Mouse (Mus musculus): ENCODE results near the gene Sept9. TPM values are rescaled to one million over a fixed set of nuclear protein-coding genes. Genes with fewer than 3 reads are reported as not detected.

Gene Sept9
- polyA plus RNA-seq, 1 experiment from 2014 or later = 123 TPM

DNA sequence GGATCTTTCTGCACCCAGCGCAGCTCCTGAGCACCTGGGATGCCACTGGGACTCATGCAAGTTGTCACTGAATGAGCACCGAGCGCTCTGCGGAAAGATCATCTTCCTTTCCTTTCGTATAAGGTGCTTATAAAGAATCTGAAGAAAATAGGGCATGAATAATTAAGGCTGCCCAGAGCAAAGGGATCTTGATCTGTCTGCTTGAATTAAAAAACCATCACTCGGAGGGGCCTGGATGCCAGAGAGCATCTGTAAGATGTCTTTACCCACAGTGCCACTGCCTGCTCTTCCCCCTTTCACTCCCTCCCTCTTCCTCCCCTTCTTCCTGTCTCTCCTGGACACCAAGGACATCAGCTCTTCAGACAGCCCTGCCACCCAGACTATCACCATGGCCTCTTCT, 168.5 kb downstream of the Sept9 start:
- no peak for ATAC-seq (ENCODE audit: low FRiP score, low TSS enrichment)
- no peak overlapping the region for H3K9ac ChIP-seq (replicated peaks; ENCODE audit: low read length)
- peaks cover 8% of the 10 kb centered on the region; the same call in 1 of the 2 replicates for H3K4me1 ChIP-seq (ENCODE audit: insufficient read depth, low read length)
- no peak overlapping the region for H3K4me3 ChIP-seq (ENCODE audit: low read length)
- no peak overlapping the region for H3K4me2 ChIP-seq (replicated peaks; ENCODE audit: low read depth, low read length)
- no peaks in the 10 kb centered on the region for H3K27me3 ChIP-seq (ENCODE audit: insufficient read depth, low read length)
- no peak overlapping the region for H3K27ac ChIP-seq (ENCODE audit: low read length)
- 88% methylated on average over 6 of the region's 6 CpGs for whole genome bisulfite sequencing
- no peaks in the 10 kb centered on the region for H3K9me3 ChIP-seq (ENCODE audit: low read length)
- no peaks in the 10 kb centered on the region for H3K36me3 ChIP-seq (ENCODE audit: insufficient read depth, low read length)

DNA sequence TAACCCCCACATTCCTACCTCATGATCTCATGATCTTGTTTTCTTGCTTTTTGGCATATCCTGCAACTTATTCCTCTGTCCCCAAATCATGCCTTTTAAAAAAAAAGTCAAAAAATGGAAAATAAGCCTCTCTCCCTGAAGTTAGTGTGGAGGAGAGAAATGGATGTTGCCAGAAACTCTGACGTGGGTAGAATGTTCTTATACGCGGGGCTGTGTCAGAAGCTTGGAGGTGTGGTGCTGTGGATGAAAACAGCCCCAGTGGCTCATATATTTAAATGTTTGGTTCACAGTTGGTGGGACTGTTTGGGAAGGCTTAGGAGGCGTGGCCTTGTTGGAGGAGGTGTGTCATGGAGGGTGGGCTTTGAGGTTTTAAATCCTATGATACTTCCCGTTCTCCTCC, 169.9 kb downstream of the Sept9 start:
- ATAC-seq (ENCODE audit: low FRiP score, low TSS enrichment) = no peak
- Histone ChIP-seq H3K9me3 (ENCODE audit: low read length) (no peaks in the 10 kb centered on the region), H3K4me1 (ENCODE audit: insufficient read depth, low read length) (peaks cover 8% of the 10 kb centered on the region; the same call in 1 of the 2 replicates), H3K27ac (ENCODE audit: low read length) (no peak overlapping the region), H3K27me3 (ENCODE audit: insufficient read depth, low read length) (no peaks in the 10 kb centered on the region), H3K4me3 (ENCODE audit: low read length) (no peak overlapping the region), H3K9ac (replicated peaks; ENCODE audit: low read length) (no peak overlapping the region), H3K4me2 (replicated peaks; ENCODE audit: low read depth, low read length) (no peak overlapping the region), H3K36me3 (ENCODE audit: insufficient read depth, low read length) (no peaks in the 10 kb centered on the region)
- WGBS = 76% methylated on average over 5 of the region's 5 CpGs

DNA sequence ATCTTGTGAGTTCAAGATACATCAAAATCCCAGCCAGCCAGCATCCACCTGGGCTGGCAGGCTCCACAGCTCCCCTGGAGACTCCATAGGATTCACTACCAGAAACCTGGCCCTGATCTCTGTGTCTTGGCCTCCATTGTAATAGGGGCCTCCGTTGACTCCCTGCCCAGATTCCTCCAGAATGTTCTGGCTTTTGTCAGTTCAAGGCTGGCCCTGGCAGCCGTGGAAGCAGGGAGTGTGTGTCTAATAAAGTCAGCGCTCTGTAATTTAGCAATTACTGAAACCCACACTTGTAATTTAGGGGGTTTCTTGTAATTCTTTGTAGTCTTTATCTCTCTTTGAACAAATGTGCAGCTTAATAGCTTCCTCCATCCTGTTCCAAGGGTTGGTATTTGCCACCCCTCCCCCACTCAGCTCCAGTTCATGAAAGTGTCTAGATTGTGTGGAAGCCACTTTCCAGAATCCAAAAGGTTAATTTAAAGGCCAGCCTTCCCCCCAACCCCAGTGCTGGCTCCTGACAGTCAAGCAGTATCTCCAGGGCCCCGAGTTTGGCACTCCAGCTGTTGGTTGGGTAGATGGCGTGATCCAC, 170.9 kb downstream of the Sept9 start:
- H3K9me3 ChIP-seq (ENCODE audit: low read length) = no peaks in the 10 kb centered on the region
- no peak overlapping the region for H3K4me2 ChIP-seq (replicated peaks; ENCODE audit: low read depth, low read length)
- H3K9ac ChIP-seq (replicated peaks; ENCODE audit: low read length) = no peak overlapping the region
- no peak overlapping the region for H3K27ac ChIP-seq (ENCODE audit: low read length)
- no peaks in the 10 kb centered on the region for H3K27me3 ChIP-seq (ENCODE audit: insufficient read depth, low read length)
- WGBS = 48% methylated on average over 5 of the region's 5 CpGs
- no peak overlapping the region for H3K4me3 ChIP-seq (ENCODE audit: low read length)
- H3K36me3 ChIP-seq (ENCODE audit: insufficient read depth, low read length) = no peaks in the 10 kb centered on the region
- H3K4me1 ChIP-seq (ENCODE audit: insufficient read depth, low read length) = peaks cover 8% of the 10 kb centered on the region; the same call in 1 of the 2 replicates
- no peak for ATAC-seq (ENCODE audit: low FRiP score, low TSS enrichment)

DNA sequence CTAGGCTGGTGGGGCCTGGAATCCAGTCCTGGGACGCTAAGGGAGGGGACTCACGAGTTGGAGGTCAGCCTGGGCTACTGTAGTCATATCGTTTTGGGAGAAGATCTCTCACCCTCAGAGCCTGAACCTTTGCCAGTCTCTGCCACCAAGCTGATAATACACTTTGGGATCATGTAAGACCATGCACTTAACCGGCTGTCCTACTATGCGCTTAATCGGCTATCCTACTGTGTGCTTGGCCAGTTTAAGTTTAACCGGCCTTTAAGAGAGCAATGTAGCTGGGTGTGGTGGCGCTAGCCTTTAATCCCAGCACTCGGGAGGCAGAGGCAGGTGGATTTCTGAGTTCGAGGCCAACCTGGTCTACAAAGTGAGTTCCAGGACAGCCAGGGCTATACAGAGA, 173.1 kb downstream of the Sept9 start:
- no peak overlapping the region for H3K9ac ChIP-seq (replicated peaks; ENCODE audit: low read length)
- peaks cover 8% of the 10 kb centered on the region; the same call in 1 of the 2 replicates for H3K4me1 ChIP-seq (ENCODE audit: insufficient read depth, low read length)
- H3K27me3 ChIP-seq (ENCODE audit: insufficient read depth, low read length) = no peaks in the 10 kb centered on the region
- no peak overlapping the region for H3K4me2 ChIP-seq (replicated peaks; ENCODE audit: low read depth, low read length)
- ATAC-seq (ENCODE audit: low FRiP score, low TSS enrichment) = no peak
- no peak overlapping the region for H3K4me3 ChIP-seq (ENCODE audit: low read length)
- no peaks in the 10 kb centered on the region for H3K36me3 ChIP-seq (ENCODE audit: insufficient read depth, low read length)
- WGBS = 95% methylated on average over 10 of the region's 10 CpGs
- no peak overlapping the region for H3K27ac ChIP-seq (ENCODE audit: low read length)
- H3K9me3 ChIP-seq (ENCODE audit: low read length) = no peaks in the 10 kb centered on the region

DNA sequence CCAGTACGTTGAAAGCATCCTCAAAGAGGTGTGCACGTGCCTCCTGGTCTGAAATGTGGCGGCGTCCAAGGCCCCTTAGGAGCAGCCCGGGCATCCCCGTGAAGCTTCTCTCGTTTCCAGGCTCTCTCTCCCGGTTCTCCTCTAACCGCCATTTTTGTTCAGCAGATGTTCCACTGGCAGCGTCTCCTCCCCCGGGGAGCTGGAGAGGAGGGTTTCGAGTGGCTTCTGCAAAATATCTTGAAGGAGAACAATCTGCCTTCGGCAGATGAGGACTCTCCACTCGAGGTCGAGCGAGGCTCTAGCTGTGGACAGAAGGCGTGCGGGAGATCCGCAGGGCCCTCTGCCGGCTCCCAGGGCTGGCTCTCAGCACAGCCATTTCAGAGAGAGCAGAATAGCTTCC, 173.7 kb downstream of the Sept9 start:
- Histone ChIP-seq H3K4me3 (ENCODE audit: low read length) (no peak overlapping the region), H3K4me2 (replicated peaks; ENCODE audit: low read depth, low read length) (no peak overlapping the region), H3K4me1 (ENCODE audit: insufficient read depth, low read length) (peaks cover 8% of the 10 kb centered on the region; the same call in 1 of the 2 replicates), H3K9ac (replicated peaks; ENCODE audit: low read length) (no peak overlapping the region), H3K36me3 (ENCODE audit: insufficient read depth, low read length) (no peaks in the 10 kb centered on the region), H3K9me3 (ENCODE audit: low read length) (no peaks in the 10 kb centered on the region), H3K27me3 (ENCODE audit: insufficient read depth, low read length) (no peaks in the 10 kb centered on the region), H3K27ac (ENCODE audit: low read length) (no peak overlapping the region)
- WGBS = 72% methylated on average over 18 of the region's 20 CpGs
- no peak for ATAC-seq (ENCODE audit: low FRiP score, low TSS enrichment)

DNA sequence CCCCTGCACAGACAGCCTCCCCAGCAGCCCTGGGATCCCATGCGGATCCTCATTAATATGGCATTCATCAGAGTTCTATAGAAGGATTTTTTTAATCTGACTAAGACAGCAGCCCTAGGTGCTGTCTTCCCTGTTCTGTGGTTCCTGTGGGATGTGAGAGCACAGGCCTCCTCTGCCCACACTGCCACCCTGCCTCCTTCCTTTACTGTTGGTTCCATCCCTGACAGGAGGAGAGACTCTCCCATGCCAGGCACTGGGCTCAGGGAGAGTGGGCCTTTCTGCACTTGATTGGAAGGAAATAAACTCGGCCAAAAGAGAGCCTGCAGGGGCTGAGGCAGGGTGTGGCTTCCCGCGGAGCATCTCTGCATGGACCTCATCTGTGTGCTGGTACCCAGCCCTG, 174.4 kb downstream of the Sept9 start:
- no peaks in the 10 kb centered on the region for H3K27me3 ChIP-seq (ENCODE audit: insufficient read depth, low read length)
- no peak overlapping the region for H3K27ac ChIP-seq (ENCODE audit: low read length)
- WGBS = 49% methylated on average over 4 of the region's 4 CpGs
- no peak overlapping the region for H3K4me2 ChIP-seq (replicated peaks; ENCODE audit: low read depth, low read length)
- H3K9me3 ChIP-seq (ENCODE audit: low read length) = no peaks in the 10 kb centered on the region
- peaks cover 8% of the 10 kb centered on the region; the same call in 1 of the 2 replicates for H3K4me1 ChIP-seq (ENCODE audit: insufficient read depth, low read length)
- H3K36me3 ChIP-seq (ENCODE audit: insufficient read depth, low read length) = no peaks in the 10 kb centered on the region
- no peak overlapping the region for H3K9ac ChIP-seq (replicated peaks; ENCODE audit: low read length)
- ATAC-seq (ENCODE audit: low FRiP score, low TSS enrichment) = no peak
- no peak overlapping the region for H3K4me3 ChIP-seq (ENCODE audit: low read length)

DNA sequence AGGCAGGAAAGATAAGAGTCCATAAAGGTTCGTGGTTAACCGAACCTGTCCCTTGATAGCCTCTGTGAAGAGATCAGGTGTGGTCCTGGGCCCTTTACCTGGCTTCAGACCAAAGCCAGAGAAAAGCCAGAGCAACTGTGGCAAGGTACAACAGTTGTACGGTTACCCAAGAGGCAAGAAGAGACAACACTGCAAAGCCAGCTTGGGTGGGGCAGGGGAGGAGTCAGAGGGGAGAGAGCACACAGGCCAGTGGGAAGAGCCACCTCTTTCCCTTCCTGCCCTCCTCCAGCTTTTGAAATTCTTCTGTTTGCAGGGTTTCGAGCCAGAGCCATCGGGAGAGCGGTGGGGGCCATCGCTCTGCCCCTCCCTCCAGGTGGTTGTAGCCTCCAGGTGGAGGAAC, 174.8 kb downstream of the Sept9 start:
- Histone ChIP-seq H3K4me1 (ENCODE audit: insufficient read depth, low read length) (peaks cover 8% of the 10 kb centered on the region; the same call in 1 of the 2 replicates), H3K9ac (replicated peaks; ENCODE audit: low read length) (no peak overlapping the region), H3K27me3 (ENCODE audit: insufficient read depth, low read length) (no peaks in the 10 kb centered on the region), H3K9me3 (ENCODE audit: low read length) (no peaks in the 10 kb centered on the region), H3K4me3 (ENCODE audit: low read length) (no peak overlapping the region), H3K27ac (ENCODE audit: low read length) (no peak overlapping the region), H3K36me3 (ENCODE audit: insufficient read depth, low read length) (no peaks in the 10 kb centered on the region), H3K4me2 (replicated peaks; ENCODE audit: low read depth, low read length) (no peak overlapping the region)
- WGBS = 59% methylated on average over 7 of the region's 7 CpGs
- ATAC-seq (ENCODE audit: low FRiP score, low TSS enrichment) = no peak

DNA sequence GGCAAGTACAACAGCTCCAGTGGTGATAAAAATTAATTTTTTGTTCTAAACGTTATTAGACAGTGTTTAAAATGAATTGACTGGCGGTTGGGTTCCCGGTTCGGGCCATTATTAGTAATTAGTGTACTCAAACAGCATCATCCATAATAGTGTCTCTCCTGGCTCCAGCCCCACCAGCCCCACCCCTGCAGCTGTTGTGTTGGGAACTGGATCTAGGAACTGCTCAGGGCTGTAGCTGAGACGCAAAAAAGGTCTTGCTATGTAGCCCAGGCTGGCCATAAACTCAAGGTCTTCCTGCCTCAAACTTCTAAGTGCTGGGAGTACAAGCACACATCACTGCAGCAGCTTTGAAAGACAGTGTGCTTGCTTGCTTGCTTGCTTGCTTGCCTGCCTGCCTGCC, 180.3 kb downstream of the Sept9 start:
- Histone ChIP-seq H3K4me3 (ENCODE audit: low read length) (no peak overlapping the region), H3K4me1 (ENCODE audit: insufficient read depth, low read length) (no peaks in the 10 kb centered on the region), H3K36me3 (ENCODE audit: insufficient read depth, low read length) (no peaks in the 10 kb centered on the region), H3K4me2 (replicated peaks; ENCODE audit: low read depth, low read length) (no peak overlapping the region), H3K9ac (replicated peaks; ENCODE audit: low read length) (no peak overlapping the region), H3K9me3 (ENCODE audit: low read length) (no peaks in the 10 kb centered on the region), H3K27me3 (ENCODE audit: insufficient read depth, low read length) (peaks cover 23% of the 10 kb centered on the region), H3K27ac (ENCODE audit: low read length) (no peak overlapping the region)
- ATAC-seq (ENCODE audit: low FRiP score, low TSS enrichment) = no peak
- WGBS = 72% methylated on average over 5 of the region's 5 CpGs

DNA sequence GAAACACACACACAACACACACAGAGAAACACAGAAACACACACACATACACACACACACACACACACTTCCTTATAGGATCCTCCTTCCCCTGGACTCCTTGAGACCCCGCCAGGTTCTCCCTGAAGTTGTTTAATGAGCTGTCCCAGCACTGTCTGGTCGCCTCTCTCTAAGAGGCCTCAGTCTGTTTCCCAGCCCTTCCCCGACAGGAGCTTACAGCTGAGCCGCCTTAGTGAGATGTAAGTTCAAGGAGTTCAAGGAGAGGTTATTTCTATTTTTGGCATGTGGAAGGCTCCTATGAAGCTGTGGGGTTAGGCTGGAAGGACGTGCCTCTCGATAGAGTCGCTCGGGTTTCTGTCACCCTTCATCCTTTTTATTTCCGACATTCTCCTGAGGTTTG, 184.8 kb downstream of the Sept9 start:
- Histone ChIP-seq H3K27me3 (ENCODE audit: insufficient read depth, low read length) (peaks cover 37% of the 10 kb centered on the region), H3K4me2 (replicated peaks; ENCODE audit: low read depth, low read length) (no peak overlapping the region), H3K9ac (replicated peaks; ENCODE audit: low read length) (no peak overlapping the region), H3K4me3 (ENCODE audit: low read length) (no peak overlapping the region), H3K27ac (ENCODE audit: low read length) (no peak overlapping the region), H3K9me3 (ENCODE audit: low read length) (no peaks in the 10 kb centered on the region), H3K36me3 (ENCODE audit: insufficient read depth, low read length) (no peaks in the 10 kb centered on the region), H3K4me1 (ENCODE audit: insufficient read depth, low read length) (peaks cover 11% of the 10 kb centered on the region)
- 19% methylated on average over 9 of the region's 9 CpGs for WGBS
- no peak for ATAC-seq (ENCODE audit: low FRiP score, low TSS enrichment)

DNA sequence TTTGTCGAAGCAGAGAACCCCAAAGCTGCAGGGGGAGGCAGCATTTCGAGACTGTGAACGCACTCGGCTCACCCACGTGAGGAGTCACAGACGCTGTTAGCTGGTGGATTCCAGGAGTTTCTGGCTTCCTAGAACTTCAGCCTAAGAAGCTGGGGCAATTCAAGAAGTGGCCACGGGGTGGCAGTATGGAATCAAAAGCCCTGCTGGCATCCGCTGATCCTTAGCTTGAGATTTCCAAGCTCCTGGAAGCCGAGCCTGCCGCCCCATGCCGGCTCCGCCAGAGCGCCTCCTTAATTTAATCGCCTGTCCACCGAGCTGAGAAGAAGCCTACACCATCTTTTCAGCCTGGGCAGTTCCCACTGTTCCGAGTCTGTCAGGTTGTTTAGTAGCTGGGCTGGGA, 185.4 kb downstream of the Sept9 start:
- Histone ChIP-seq H3K4me2 (replicated peaks; ENCODE audit: low read depth, low read length) (peak overlapping the region; percentile 30; the same call in 1 of the 2 replicates), H3K9ac (replicated peaks; ENCODE audit: low read length) (no peak overlapping the region), H3K4me3 (ENCODE audit: low read length) (no peak overlapping the region), H3K4me1 (ENCODE audit: insufficient read depth, low read length) (peaks cover 17% of the 10 kb centered on the region), H3K9me3 (ENCODE audit: low read length) (no peaks in the 10 kb centered on the region), H3K27ac (ENCODE audit: low read length) (no peak overlapping the region), H3K36me3 (ENCODE audit: insufficient read depth, low read length) (no peaks in the 10 kb centered on the region), H3K27me3 (ENCODE audit: insufficient read depth, low read length) (peaks cover 37% of the 10 kb centered on the region)
- WGBS = 1% methylated on average over 16 of the region's 16 CpGs
- peak; percentile 84 for ATAC-seq (ENCODE audit: low FRiP score, low TSS enrichment)

All from kidney, embryonic 16.5 days (tissue).